Mouse (Mus musculus): ENCODE measurements around the gene Otor. TPM values are rescaled to one million over a fixed set of nuclear protein-coding genes. Genes with fewer than 3 reads are reported as not detected.

Otor gene
- polyA plus RNA-seq (2015; fragmentation: Nextera tagmentation; extraction: Ambion mirVana): 30.6 and 33.4 TPM in 2 replicates

GRCm38 (mm10) chr2:143078198-143078851 lies at the start of gene Otor:
Otor (plus strand) TSS chr2:143078473.
- H3K36me3 ChIP-seq: no peaks in the 10 kb centered on the region
- peak within 1 kb of the TSS; percentile 44 for H3K4me2 ChIP-seq
- peaks cover 23% of the 10 kb centered on the region for H3K4me1 ChIP-seq
- H3K9ac ChIP-seq: 0 out of 2 replicates have a peak within 1 kb of the TSS, but pooled peaks have one; percentile 1
- peak; percentile 65 for ATAC-seq (ENCODE audit: insufficient number of reproducible peaks, insufficient read depth, low FRiP score, low TSS enrichment, low read depth)
- peak within 1 kb of the TSS; percentile 79 for H3K27ac ChIP-seq
- 36% methylated on average over 8 of the region's 8 CpGs for WGBS
- H3K27me3 ChIP-seq: no peaks in the 10 kb centered on the region
- H3K4me3 ChIP-seq: no peak within 1 kb of the TSS; the same call in 1 of the 2 replicates
- H3K9me3 ChIP-seq: no peaks in the 10 kb centered on the region

DNA sequence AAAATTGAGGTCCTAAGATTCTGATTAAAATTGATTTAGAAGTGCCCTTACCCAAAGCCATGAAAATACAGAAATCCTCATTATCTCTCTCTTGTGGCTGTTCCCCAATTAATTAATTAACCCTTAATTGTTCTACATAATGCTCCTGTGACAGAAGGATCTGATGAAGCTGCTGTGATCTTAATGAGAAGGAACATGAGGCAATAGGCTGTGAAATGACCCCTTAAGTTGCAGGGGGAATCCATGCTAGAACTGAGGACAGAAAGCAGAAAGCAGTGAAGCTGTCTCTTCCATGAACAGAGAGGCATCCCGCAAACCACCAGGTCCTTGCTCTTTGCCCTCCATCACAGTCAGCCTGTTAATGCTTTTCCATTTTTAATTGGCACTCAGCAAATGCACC lies 47.0 kb upstream of the Otor start:
- 94% methylated on average over 1 of the region's 1 CpGs for WGBS
- Histone ChIP-seq H3K9me3 (no peaks in the 10 kb centered on the region), H3K27ac (no peak overlapping the region), H3K4me1 (peaks cover 6% of the 10 kb centered on the region), H3K4me2 (no peak overlapping the region), H3K36me3 (no peaks in the 10 kb centered on the region), H3K9ac (no peak overlapping the region), H3K4me3 (no peak overlapping the region), H3K27me3 (no peaks in the 10 kb centered on the region)
- ATAC-seq (ENCODE audit: insufficient number of reproducible peaks, insufficient read depth, low FRiP score, low TSS enrichment, low read depth): no peak

DNA sequence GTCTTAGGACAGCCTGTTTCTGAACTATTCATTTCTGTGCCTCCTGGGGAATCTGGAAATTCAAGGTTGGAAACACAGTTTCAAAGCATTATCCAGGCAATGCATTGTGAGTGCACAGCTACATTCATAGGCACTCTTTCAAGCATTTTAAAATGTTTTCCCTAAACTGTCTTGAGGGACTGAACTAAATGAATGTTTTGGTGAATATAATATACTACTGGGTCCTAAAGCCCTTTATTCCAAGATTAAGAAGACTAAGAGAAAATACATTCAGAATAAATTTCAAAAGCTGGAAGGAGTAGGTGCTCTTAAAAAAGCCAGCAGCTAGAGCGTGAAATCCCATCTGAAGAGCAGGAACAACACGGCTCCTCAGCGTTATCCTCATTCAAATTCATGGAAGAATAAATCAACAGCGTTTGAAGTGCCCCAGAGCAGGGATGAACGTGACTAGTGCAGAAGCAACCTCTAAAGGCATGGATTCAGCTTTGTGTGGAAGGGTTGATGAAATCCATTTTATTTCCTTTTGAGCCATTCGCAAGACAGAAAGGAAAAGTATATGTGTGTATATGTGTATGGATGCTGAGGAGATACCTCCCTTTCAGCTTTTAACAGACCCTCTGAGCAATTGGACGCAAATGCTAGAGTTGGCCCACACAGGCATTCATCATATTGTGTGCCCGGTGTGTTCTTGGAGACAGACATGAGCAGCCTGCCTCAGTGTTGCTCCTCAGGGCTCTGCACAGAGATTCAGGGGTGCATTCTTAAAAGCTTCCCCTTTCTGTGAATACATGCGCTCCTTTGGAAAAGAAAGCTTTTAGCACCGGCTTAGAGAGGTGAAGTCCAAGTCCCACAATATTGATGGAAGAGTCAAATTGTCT lies 45.7 kb upstream of the Otor start:
- H3K4me2 ChIP-seq: no peak overlapping the region
- H3K27me3 ChIP-seq: no peaks in the 10 kb centered on the region
- no peak overlapping the region for H3K9ac ChIP-seq
- no peaks in the 10 kb centered on the region for H3K36me3 ChIP-seq
- H3K4me1 ChIP-seq: peaks cover 6% of the 10 kb centered on the region
- no peaks in the 10 kb centered on the region for H3K9me3 ChIP-seq
- no peak overlapping the region for H3K4me3 ChIP-seq
- WGBS: 78% methylated on average over 10 of the region's 10 CpGs
- H3K27ac ChIP-seq: no peak overlapping the region
- no peak for ATAC-seq (ENCODE audit: insufficient number of reproducible peaks, insufficient read depth, low FRiP score, low TSS enrichment, low read depth)

DNA sequence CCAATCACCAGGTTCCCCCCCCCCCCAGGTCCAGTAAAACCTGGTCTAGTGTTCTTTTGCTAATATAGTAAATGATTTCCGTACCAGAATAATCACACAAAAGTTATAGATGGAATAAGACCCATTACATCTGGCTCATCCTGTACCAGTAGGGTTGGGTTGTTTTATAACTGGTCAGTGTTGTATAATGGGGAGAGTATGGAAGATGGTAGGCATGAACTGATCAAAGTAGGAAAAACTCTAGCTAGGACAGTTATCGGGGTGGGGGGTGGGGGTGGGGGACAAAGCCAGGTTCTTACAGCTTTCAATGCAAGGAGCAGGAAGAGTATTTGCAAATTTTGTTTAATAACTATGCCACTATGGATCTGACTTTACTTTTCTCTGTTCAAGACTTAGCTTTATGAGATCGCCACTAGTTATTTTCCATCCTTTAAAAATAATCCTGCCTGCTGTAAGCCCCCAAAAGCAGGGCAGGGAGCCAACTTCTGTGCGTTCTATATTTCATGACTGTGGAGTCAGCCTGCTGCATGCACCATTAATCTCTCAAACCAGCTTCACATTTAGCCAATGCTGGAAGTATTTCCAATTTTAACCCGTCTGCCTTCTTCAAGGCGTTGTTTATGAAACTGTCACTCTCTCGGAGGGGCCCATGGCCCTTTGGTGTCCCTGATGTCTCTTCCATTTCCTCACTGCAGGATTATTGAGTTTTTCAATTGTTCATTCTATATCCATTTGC lies 43.8 kb upstream of the Otor start:
- no peak overlapping the region; the same call in 1 of the 2 replicates for H3K27ac ChIP-seq
- H3K4me2 ChIP-seq: no peak overlapping the region
- H3K9me3 ChIP-seq: no peaks in the 10 kb centered on the region
- no peak overlapping the region for H3K9ac ChIP-seq
- no peak overlapping the region for H3K4me3 ChIP-seq
- peaks cover 6% of the 10 kb centered on the region for H3K4me1 ChIP-seq
- ATAC-seq (ENCODE audit: insufficient number of reproducible peaks, insufficient read depth, low FRiP score, low TSS enrichment, low read depth): no peak
- H3K27me3 ChIP-seq: no peaks in the 10 kb centered on the region
- WGBS: 74% methylated on average over 7 of the region's 7 CpGs
- no peaks in the 10 kb centered on the region for H3K36me3 ChIP-seq

- ATAC-seq (ENCODE audit: insufficient number of reproducible peaks, insufficient read depth, low FRiP score, low TSS enrichment, low read depth): no peak
- 80% methylated on average over 10 of the region's 10 CpGs for WGBS
- Histone ChIP-seq H3K27ac (no peak overlapping the region), H3K27me3 (no peaks in the 10 kb centered on the region), H3K36me3 (no peaks in the 10 kb centered on the region), H3K9ac (no peak overlapping the region), H3K4me1 (peaks cover 6% of the 10 kb centered on the region), H3K9me3 (no peaks in the 10 kb centered on the region), H3K4me2 (no peak overlapping the region), H3K4me3 (no peak overlapping the region)
These were observed 43.1 kb upstream of the Otor start for GRCm38 (mm10) chr2:143035086-143035593.

DNA sequence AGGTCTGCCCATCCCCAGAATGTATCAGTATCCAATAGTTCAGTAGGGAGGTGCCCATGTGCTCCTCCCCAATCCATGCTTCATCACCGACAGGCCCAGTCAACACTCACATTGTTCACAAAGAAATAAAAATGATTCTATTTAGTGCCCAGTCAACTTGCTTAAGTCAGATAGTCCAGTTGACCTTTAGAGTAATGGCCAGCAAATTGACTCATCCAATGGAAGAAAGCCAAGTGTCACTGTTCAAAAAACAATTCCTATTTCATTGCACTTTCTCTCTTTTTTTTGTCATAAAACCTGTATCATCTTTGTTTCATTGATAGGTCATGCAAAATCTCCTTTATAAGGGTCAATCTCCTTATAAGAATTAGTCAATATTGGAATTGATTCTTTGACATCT lies 36.7 kb upstream of the Otor start:
- no peaks in the 10 kb centered on the region for H3K27me3 ChIP-seq
- H3K9me3 ChIP-seq: no peaks in the 10 kb centered on the region
- H3K4me1 ChIP-seq: no peaks in the 10 kb centered on the region
- no peak overlapping the region for H3K9ac ChIP-seq
- no peak overlapping the region for H3K27ac ChIP-seq
- ATAC-seq (ENCODE audit: insufficient number of reproducible peaks, insufficient read depth, low FRiP score, low TSS enrichment, low read depth): no peak
- no peak overlapping the region for H3K4me3 ChIP-seq
- H3K4me2 ChIP-seq: no peak overlapping the region
- no peaks in the 10 kb centered on the region for H3K36me3 ChIP-seq
- 90% methylated on average over 1 of the region's 1 CpGs for WGBS

DNA sequence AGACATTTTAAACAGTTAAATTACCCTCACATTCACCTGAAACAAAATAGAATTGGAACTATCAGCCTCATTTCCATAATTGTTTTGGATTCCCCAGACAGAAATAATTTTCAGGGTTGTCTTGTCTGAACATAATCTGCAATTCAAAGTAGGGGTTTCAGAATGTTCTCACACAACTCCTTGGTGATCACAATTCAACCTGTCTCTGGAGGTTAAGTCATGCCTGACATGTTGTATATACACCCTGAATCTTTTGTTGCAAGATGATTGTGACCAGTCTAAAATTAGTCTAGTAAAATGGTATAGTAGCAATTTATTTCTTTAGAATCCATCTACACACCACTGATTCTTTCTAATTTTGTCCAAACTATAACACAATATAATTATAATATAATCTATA lies 23.0 kb upstream of the Otor start:
- Histone ChIP-seq H3K9ac (no peak overlapping the region), H3K4me1 (no peaks in the 10 kb centered on the region), H3K27me3 (no peaks in the 10 kb centered on the region), H3K27ac (no peak overlapping the region), H3K4me3 (no peak overlapping the region), H3K36me3 (no peaks in the 10 kb centered on the region), H3K9me3 (no peaks in the 10 kb centered on the region), H3K4me2 (no peak overlapping the region)
- no peak for ATAC-seq (ENCODE audit: insufficient number of reproducible peaks, insufficient read depth, low FRiP score, low TSS enrichment, low read depth)

DNA sequence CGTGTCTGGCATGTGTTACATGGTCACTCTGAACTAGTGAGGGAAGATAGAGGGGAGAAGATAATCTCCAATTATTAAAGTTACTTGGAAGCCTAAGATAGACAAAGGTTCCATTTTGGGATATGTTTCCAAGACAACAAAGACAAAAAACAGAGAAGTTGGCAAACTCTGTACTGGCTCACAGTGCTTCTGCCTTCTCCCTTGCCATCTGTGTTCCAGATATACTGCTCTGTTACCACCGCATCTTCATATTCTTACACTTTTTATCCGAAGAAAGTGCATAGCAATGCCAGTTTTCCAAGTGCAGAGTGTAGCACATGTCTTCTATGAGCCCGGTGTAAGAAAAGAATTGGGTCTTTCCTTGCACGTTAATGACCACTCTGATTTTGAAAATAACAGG lies 21.5 kb upstream of the Otor start:
- H3K27me3 ChIP-seq: no peaks in the 10 kb centered on the region
- no peaks in the 10 kb centered on the region for H3K36me3 ChIP-seq
- H3K4me2 ChIP-seq: no peak overlapping the region
- no peak overlapping the region for H3K4me3 ChIP-seq
- ATAC-seq (ENCODE audit: insufficient number of reproducible peaks, insufficient read depth, low FRiP score, low TSS enrichment, low read depth): no peak
- H3K9me3 ChIP-seq: no peaks in the 10 kb centered on the region
- no peak overlapping the region for H3K27ac ChIP-seq
- H3K4me1 ChIP-seq: no peaks in the 10 kb centered on the region
- 73% methylated on average over 5 of the region's 5 CpGs for WGBS
- no peak overlapping the region for H3K9ac ChIP-seq

DNA sequence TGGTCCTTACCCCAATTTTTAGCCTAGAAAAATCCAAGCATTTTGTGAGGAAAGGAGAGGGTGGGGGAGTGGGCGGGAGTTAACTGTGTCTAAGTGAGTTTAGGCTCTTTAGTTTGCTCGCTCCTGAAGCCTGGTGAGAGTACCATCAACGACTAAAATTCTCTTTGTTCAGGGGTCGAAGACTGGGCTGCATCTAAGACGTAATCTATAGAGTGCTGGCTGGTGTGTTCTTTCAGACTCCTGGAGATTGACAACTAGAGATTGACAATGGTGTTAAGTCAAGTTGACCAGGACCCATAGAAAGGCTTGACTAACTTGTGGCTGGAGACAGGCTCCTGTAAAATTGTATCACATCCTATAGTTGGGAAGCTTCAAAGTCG lies 15.9 kb upstream of the Otor start:
- peak overlapping the region; percentile 49 for H3K9ac ChIP-seq
- no peak; the same call in 1 of the 2 replicates for ATAC-seq (ENCODE audit: insufficient number of reproducible peaks, insufficient read depth, low FRiP score, low TSS enrichment, low read depth)
- 41% methylated on average over 6 of the region's 6 CpGs for whole genome bisulfite sequencing

DNA sequence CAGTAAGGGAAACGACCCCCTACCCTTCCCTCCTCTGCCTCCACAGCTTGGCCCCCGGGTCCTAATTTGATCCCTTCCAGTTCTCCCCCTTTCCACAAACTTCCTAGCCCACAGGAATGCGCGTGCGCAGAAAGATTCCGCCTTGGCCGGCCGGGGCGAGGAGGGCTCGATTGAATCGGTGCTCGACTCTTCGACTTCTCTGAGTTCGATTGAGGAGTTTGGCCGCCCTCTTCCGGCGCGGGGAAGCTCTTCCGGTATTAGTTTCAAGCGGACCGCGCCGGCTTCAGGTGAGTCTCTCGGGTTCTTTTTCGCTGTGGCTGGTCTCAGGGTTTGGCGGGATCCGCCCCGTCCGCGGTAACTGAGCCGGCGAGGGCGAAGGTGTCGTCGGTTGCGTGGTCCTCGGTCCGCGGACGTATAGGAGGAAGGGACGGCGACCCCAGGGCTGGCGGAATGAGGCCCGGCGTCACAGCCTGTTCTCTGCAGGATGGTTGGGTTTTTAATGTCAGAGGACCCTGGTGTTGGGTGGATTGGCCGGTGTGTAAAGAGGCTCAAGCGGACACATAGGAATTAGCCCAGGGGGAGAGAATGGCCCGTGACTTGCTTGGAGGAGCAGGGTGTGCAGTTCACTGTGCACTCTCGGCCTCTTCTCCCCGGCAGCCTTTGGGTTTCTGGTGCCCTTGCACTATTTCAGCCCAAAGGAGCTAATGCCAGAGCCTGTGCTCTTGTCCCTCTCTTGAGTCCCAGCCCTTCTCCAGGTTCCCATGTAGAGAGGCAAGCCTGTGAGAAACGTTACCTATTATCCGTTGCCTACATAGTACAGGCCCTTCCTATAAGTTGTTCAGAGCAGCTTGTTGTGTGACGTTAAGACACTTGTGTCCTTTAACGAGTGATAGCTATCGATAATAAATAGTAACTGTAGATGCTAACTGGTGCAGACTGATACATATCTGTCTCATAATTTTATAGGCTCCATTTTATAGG lies 15.2 kb upstream of the Otor start, which contains the start of gene Snrpb2:
Gene Snrpb2 (plus strand): TSS at position 228 of the 981 bp plus-strand sequence.
- Histone ChIP-seq H3K9me3 (no peaks in the 10 kb centered on the region), H3K4me1 (peaks cover 5% of the 10 kb centered on the region), H3K4me2 (peak within 1 kb of the TSS; percentile 79), H3K9ac (peak within 1 kb of the TSS; percentile 93), H3K4me3 (peak within 1 kb of the TSS; percentile 89), H3K27me3 (no peaks in the 10 kb centered on the region), H3K27ac (peak within 1 kb of the TSS; percentile 44; the same call in 1 of the 2 replicates), H3K36me3 (peaks cover 24% of the 10 kb centered on the region)
- under 1% methylated on average over 55 of the region's 55 CpGs for WGBS
- peak; percentile 82 for ATAC-seq (ENCODE audit: insufficient number of reproducible peaks, insufficient read depth, low FRiP score, low TSS enrichment, low read depth)

More for the DNA sequence above, 15.9 kb upstream of the Otor start:
- Histone ChIP-seq H3K9me3 (no peaks in the 10 kb centered on the region), H3K27ac (no peak overlapping the region), H3K27me3 (no peaks in the 10 kb centered on the region), H3K4me3 (peak overlapping the region; percentile 89), H3K36me3 (peaks cover 24% of the 10 kb centered on the region), H3K4me2 (peak overlapping the region; percentile 79), H3K4me1 (peaks cover 5% of the 10 kb centered on the region)
